Mouse (Mus musculus) neural tube, embryonic 13.5 days (tissue): ENCODE data around the gene Sema4d. TPM values are rescaled to one million over a fixed set of nuclear protein-coding genes. Genes with fewer than 3 reads are reported as not detected.

ENCODE experiments used
- ATAC-seq: fragments of 200-750 bp; cut with Nextera tagmentation; 2 replicates; pipeline ENCODE4 v1.8.0; 2017; ENCODE audit warnings: low read depth, mild to moderate bottlenecking, moderate TSS enrichment, moderate library complexity
- H3K27ac ChIP-seq: fragments of 300-500 bp; sonication (generic); replicated peaks from 2 replicates; pipeline ENCODE4 v1.5.1; 2015; ENCODE audit warnings: moderate library complexity, mild to moderate bottlenecking, inconsistent platforms
- H3K27me3 ChIP-seq: fragments of 300-500 bp; sonication (generic); 2 replicates; pipeline ENCODE4 v1.6.1; 2015; ENCODE audit warnings: mild to moderate bottlenecking, inconsistent platforms
- H3K36me3 ChIP-seq: fragments of 300-500 bp; sonication (generic); 2 replicates; pipeline ENCODE4 v1.6.1; 2015; ENCODE audit warnings: mild to moderate bottlenecking, inconsistent platforms
- H3K4me1 ChIP-seq: fragments of 300-500 bp; sonication (generic); replicated peaks from 2 replicates; pipeline ENCODE4 v1.6.1; 2015; ENCODE audit warnings: inconsistent platforms
- H3K4me2 ChIP-seq: fragments of 300-500 bp; sonication (generic); 2 replicates; pipeline ENCODE4 v1.6.1; 2015; ENCODE audit warnings: inconsistent platforms, mild to moderate bottlenecking, moderate library complexity
- H3K4me3 ChIP-seq: fragments of 300-500 bp; sonication (generic); 2 replicates; pipeline ENCODE4 v1.5.1; 2015; ENCODE audit warnings: mild to moderate bottlenecking, inconsistent platforms
- H3K9ac ChIP-seq: fragments of 300-500 bp; sonication (generic); 2 replicates; pipeline ENCODE4 v1.6.1; 2015; ENCODE audit warnings: moderate library complexity, mild to moderate bottlenecking, inconsistent platforms
- H3K9me3 ChIP-seq: fragments of 300-500 bp; sonication (generic); 2 replicates; pipeline ENCODE4 v1.6.1; 2016; ENCODE audit warnings: inconsistent platforms
- WGBS: fragments of 180-500 bp; shearing (Covaris S2); methylation state at CpG from one replicate; pipeline ENCODE4 v1.1.7; 2015; 5-methylcytosine and 5-hydroxymethylcytosine counted together
- polyA plus RNA-seq: library from polyadenylated mRNA; unstranded; fragments of >200 nt; fragmentation: Nextera tagmentation; extraction: Ambion mirVana; gene quantifications from 2 replicates; pipeline ENCODE4 v1.2.1, GENCODE M21; 2015

Sema4d gene
- polyA plus RNA-seq, 1 experiment from 2014 or later = 14.3 TPM

- Histone ChIP-seq H3K9me3 (no peaks in the 10 kb centered on the region), H3K36me3 (no peaks in the 10 kb centered on the region), H3K9ac (no peak overlapping the region), H3K4me3 (no peak overlapping the region), H3K27ac (no peak overlapping the region), H3K4me2 (no peak overlapping the region), H3K27me3 (no peaks in the 10 kb centered on the region), H3K4me1 (peaks cover 55% of the 10 kb centered on the region)
- no peak for ATAC-seq
- 79% methylated on average over 3 of the region's 3 CpGs for WGBS
Measured at GRCm38 (mm10) chr13:51756563-51756962, 37.0 kb downstream of the Sema4d start.

- Histone ChIP-seq H3K4me3 (no peak overlapping the region), H3K4me1 (peaks cover 49% of the 10 kb centered on the region), H3K9ac (no peak overlapping the region), H3K4me2 (no peak overlapping the region), H3K36me3 (no peaks in the 10 kb centered on the region), H3K27me3 (no peaks in the 10 kb centered on the region), H3K9me3 (no peaks in the 10 kb centered on the region), H3K27ac (no peak overlapping the region)
- 80% methylated on average over 9 of the region's 9 CpGs for WGBS
- no peak for ATAC-seq
Measured at GRCm38 (mm10) chr13:51756019-51756418, 37.5 kb downstream of the Sema4d start.

- H3K9ac ChIP-seq = no peak overlapping the region
- H3K36me3 ChIP-seq = no peaks in the 10 kb centered on the region
- H3K4me2 ChIP-seq = no peak overlapping the region
- H3K4me3 ChIP-seq = no peak overlapping the region
- H3K27me3 ChIP-seq = no peaks in the 10 kb centered on the region
- ATAC-seq = no peak
- WGBS = 94% methylated on average over 7 of the region's 7 CpGs
- no peaks in the 10 kb centered on the region for H3K9me3 ChIP-seq
- no peak overlapping the region for H3K27ac ChIP-seq
- H3K4me1 ChIP-seq = peaks cover 46% of the 10 kb centered on the region
Measured at GRCm38 (mm10) chr13:51755584-51755983, 38.0 kb downstream of the Sema4d start.

- ATAC-seq = no peak
- 69% methylated on average over 13 of the region's 13 CpGs for WGBS
- no peak overlapping the region for H3K4me2 ChIP-seq
Measured at GRCm38 (mm10) chr13:51754559-51755126, 38.9 kb downstream of the Sema4d start.

GRCm38 (mm10) chr13:51753802-51754444, 39.6 kb downstream of the Sema4d start:
- no peaks in the 10 kb centered on the region for H3K27me3 ChIP-seq
- no peak overlapping the region for H3K9ac ChIP-seq
- H3K27ac ChIP-seq = no peak overlapping the region
- H3K4me3 ChIP-seq = no peak overlapping the region
- H3K4me1 ChIP-seq = peaks cover 38% of the 10 kb centered on the region
- H3K9me3 ChIP-seq = no peaks in the 10 kb centered on the region
- H3K36me3 ChIP-seq = no peaks in the 10 kb centered on the region
- no peak for ATAC-seq
- 49% methylated on average over 5 of the region's 5 CpGs for WGBS
- H3K4me2 ChIP-seq = no peak overlapping the region

More at GRCm38 (mm10) chr13:51754559-51755126, 38.9 kb downstream of the Sema4d start:
- no peaks in the 10 kb centered on the region for H3K27me3 ChIP-seq
- H3K4me3 ChIP-seq = no peak overlapping the region
- H3K27ac ChIP-seq = no peak overlapping the region
- H3K9ac ChIP-seq = no peak overlapping the region
- no peaks in the 10 kb centered on the region for H3K9me3 ChIP-seq
- H3K36me3 ChIP-seq = no peaks in the 10 kb centered on the region
- peaks cover 38% of the 10 kb centered on the region for H3K4me1 ChIP-seq

GRCm38 (mm10) chr13:51753168-51753465, 40.4 kb downstream of the Sema4d start:
- Histone ChIP-seq H3K4me1 (peaks cover 36% of the 10 kb centered on the region), H3K36me3 (no peaks in the 10 kb centered on the region), H3K27me3 (no peaks in the 10 kb centered on the region), H3K4me3 (no peak overlapping the region), H3K9ac (peak overlapping the region; percentile 41; the same call in 1 of the 2 replicates), H3K4me2 (no peak overlapping the region), H3K9me3 (no peaks in the 10 kb centered on the region), H3K27ac (peak overlapping the region; percentile 28; the same call in 1 of the 2 replicates)
- ATAC-seq = 0 out of 2 replicates have a peak, but pooled peaks have one; percentile 21
- 27% methylated on average over 6 of the region's 6 CpGs for WGBS

GRCm38 (mm10) chr13:51752346-51753167, 41.0 kb downstream of the Sema4d start:
- Histone ChIP-seq H3K9ac (peak overlapping the region; percentile 41; the same call in 1 of the 2 replicates), H3K4me2 (no peak overlapping the region), H3K9me3 (no peaks in the 10 kb centered on the region), H3K27ac (peak overlapping the region; percentile 28; the same call in 1 of the 2 replicates), H3K36me3 (no peaks in the 10 kb centered on the region), H3K4me3 (no peak overlapping the region), H3K27me3 (no peaks in the 10 kb centered on the region), H3K4me1 (peaks cover 36% of the 10 kb centered on the region)
- 45% methylated on average over 15 of the region's 15 CpGs for WGBS
- peak; percentile 21; the same call in 1 of the 2 replicates for ATAC-seq

GRCm38 (mm10) chr13:51749578-51750345, 43.8 kb downstream of the Sema4d start:
- Histone ChIP-seq H3K36me3 (no peaks in the 10 kb centered on the region), H3K9ac (no peak overlapping the region), H3K4me3 (no peak overlapping the region), H3K27ac (no peak overlapping the region), H3K4me1 (peaks cover 50% of the 10 kb centered on the region), H3K4me2 (no peak overlapping the region), H3K9me3 (no peaks in the 10 kb centered on the region), H3K27me3 (no peaks in the 10 kb centered on the region)
- 85% methylated on average over 14 of the region's 14 CpGs for WGBS
- no peak for ATAC-seq

- Histone ChIP-seq H3K27ac (peak overlapping the region; percentile 18; the same call in 1 of the 2 replicates), H3K4me3 (no peak overlapping the region), H3K4me2 (no peak overlapping the region), H3K9me3 (no peaks in the 10 kb centered on the region), H3K4me1 (peaks cover 33% of the 10 kb centered on the region), H3K36me3 (no peaks in the 10 kb centered on the region), H3K27me3 (no peaks in the 10 kb centered on the region), H3K9ac (no peak overlapping the region)
- peak; percentile 13 for ATAC-seq
- WGBS = 70% methylated on average over 12 of the region's 12 CpGs
Measured at GRCm38 (mm10) chr13:51748009-51748552, 45.5 kb downstream of the Sema4d start.

GRCm38 (mm10) chr13:51747069-51747468, 46.5 kb downstream of the Sema4d start:
- Histone ChIP-seq H3K4me1 (peaks cover 23% of the 10 kb centered on the region), H3K36me3 (no peaks in the 10 kb centered on the region), H3K27me3 (no peaks in the 10 kb centered on the region), H3K27ac (no peak overlapping the region), H3K4me3 (no peak overlapping the region), H3K4me2 (no peak overlapping the region), H3K9ac (no peak overlapping the region), H3K9me3 (no peaks in the 10 kb centered on the region)
- 74% methylated on average over 7 of the region's 7 CpGs for WGBS
- ATAC-seq = no peak

- H3K4me1 ChIP-seq = peaks cover 28% of the 10 kb centered on the region
- no peak overlapping the region for H3K4me3 ChIP-seq
- no peaks in the 10 kb centered on the region for H3K9me3 ChIP-seq
- WGBS = 49% methylated on average over 5 of the region's 5 CpGs
- H3K36me3 ChIP-seq = no peaks in the 10 kb centered on the region
- no peak overlapping the region for H3K9ac ChIP-seq
- no peaks in the 10 kb centered on the region for H3K27me3 ChIP-seq
- no peak overlapping the region for H3K4me2 ChIP-seq
- ATAC-seq = no peak
- no peak overlapping the region for H3K27ac ChIP-seq
Measured at GRCm38 (mm10) chr13:51745862-51746261, 47.7 kb downstream of the Sema4d start.
